Mouse (Mus musculus) liver, embryonic 13.5 days (tissue): Measurements from ENCODE around the gene 4930442H23Rik. TPM values are rescaled to one million over a fixed set of nuclear protein-coding genes. Genes with fewer than 3 reads are reported as not detected.

ENCODE experiments used
- ATAC-seq: fragments of 200-750 bp; cut with Nextera tagmentation; 2 replicates; pipeline ENCODE4 v1.8.0; 2017; ENCODE audit warnings: low read depth, mild to moderate bottlenecking, moderate number of reproducible peaks, moderate library complexity
- DNase-seq: peaks from one replicate; pipeline ENCODE4 v3.0.0; 2022
- H3K27ac ChIP-seq: fragments of 300-500 bp; sonication (generic); 2 replicates; pipeline ENCODE4 v1.5.1; 2015; ENCODE audit warnings: moderate library complexity, mild to moderate bottlenecking, inconsistent platforms
- H3K27me3 ChIP-seq: fragments of 300-500 bp; sonication (generic); 2 replicates; pipeline ENCODE4 v1.6.1; 2015; ENCODE audit warnings: mild to moderate bottlenecking, inconsistent platforms
- H3K36me3 ChIP-seq: fragments of 300-500 bp; sonication (generic); 2 replicates; pipeline ENCODE4 v1.6.1; 2015; ENCODE audit warnings: mild to moderate bottlenecking, inconsistent platforms
- H3K4me1 ChIP-seq: fragments of 300-500 bp; sonication (generic); replicated peaks from 2 replicates; pipeline ENCODE4 v1.6.1; 2015; ENCODE audit warnings: inconsistent platforms
- H3K4me2 ChIP-seq: fragments of 300-500 bp; sonication (generic); 2 replicates; pipeline ENCODE4 v1.6.1; 2015; ENCODE audit warnings: inconsistent platforms, mild to moderate bottlenecking, moderate library complexity
- H3K4me3 ChIP-seq: fragments of 300-500 bp; sonication (generic); replicated peaks from 2 replicates; pipeline ENCODE4 v1.5.1; 2015; ENCODE audit warnings: mild to moderate bottlenecking, inconsistent platforms
- H3K9ac ChIP-seq: fragments of 300-500 bp; sonication (generic); 2 replicates; pipeline ENCODE4 v1.6.1; 2015; ENCODE audit warnings: mild to moderate bottlenecking, inconsistent platforms
- H3K9me3 ChIP-seq: fragments of 300-500 bp; sonication (generic); replicated peaks from 2 replicates; pipeline ENCODE4 v1.6.1; 2016; ENCODE audit warnings: inconsistent platforms
- WGBS: fragments of 180-500 bp; shearing (Covaris S2); methylation state at CpG from one replicate; pipeline ENCODE4 v1.1.7; 2015; ENCODE audit not compliant: insufficient replicate concordance; 5-methylcytosine and 5-hydroxymethylcytosine counted together
- polyA plus RNA-seq: library from polyadenylated mRNA; unstranded; fragments of >200 nt; fragmentation: Nextera tagmentation; extraction: Ambion mirVana; gene quantifications from 2 replicates; pipeline ENCODE4 v1.2.1, GENCODE M21; 2015

The 4930442H23Rik gene
- polyA plus RNA-seq, 1 experiment from 2014 or later, result not detected

DNA sequence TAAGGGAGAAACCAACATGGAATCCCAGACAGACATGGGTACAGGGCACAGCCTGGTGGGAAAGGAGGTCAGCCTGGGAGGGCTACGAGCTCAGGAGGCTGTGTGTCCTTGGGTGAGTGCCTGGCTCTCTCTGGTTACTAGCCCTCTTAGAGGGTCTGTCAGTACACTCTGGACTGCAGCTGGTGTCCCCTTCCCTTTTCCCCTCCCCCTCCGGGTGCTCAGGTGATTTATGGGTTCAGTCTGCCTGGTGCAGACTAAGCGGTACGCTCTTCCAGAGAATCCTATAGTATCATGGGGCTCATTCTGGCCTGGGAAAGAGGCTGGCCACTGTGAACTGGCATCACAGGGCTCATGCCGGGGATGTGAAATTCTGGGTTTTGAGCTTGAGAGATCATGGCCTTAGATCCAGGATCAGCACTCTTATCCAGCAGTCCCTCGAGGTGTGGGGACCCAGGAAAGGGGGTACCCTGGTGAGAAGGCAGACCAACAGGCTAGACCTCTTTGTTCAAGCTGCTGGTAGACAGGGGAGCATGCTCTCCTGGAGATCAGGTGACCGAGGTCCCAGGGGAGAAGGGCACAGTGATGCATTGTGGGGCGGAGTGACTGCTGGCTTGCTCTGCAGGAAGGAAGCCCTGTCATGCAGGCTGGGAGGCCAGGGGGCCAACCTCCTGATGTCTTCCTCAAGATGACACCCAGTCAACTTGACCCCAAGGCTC, 21.9 kb downstream of the 4930442H23Rik start:
- WGBS, result 69% methylated on average over 8 of the region's 8 CpGs
- H3K27me3 ChIP-seq, result no peaks in the 10 kb centered on the region
- DNase-seq (no peak), ATAC-seq (0 out of 2 replicates have a peak, but pooled peaks have one; percentile 11)
- H3K36me3 ChIP-seq, result peaks cover 76% of the 10 kb centered on the region
- H3K27ac ChIP-seq, result peak overlapping the region; percentile 39; the same call in 1 of the 2 replicates
- H3K9me3 ChIP-seq, result no peaks in the 10 kb centered on the region
- peaks cover 70% of the 10 kb centered on the region for H3K4me1 ChIP-seq
- no peak overlapping the region for H3K4me3 ChIP-seq
- H3K9ac ChIP-seq, result no peak overlapping the region
- no peak overlapping the region for H3K4me2 ChIP-seq

DNA sequence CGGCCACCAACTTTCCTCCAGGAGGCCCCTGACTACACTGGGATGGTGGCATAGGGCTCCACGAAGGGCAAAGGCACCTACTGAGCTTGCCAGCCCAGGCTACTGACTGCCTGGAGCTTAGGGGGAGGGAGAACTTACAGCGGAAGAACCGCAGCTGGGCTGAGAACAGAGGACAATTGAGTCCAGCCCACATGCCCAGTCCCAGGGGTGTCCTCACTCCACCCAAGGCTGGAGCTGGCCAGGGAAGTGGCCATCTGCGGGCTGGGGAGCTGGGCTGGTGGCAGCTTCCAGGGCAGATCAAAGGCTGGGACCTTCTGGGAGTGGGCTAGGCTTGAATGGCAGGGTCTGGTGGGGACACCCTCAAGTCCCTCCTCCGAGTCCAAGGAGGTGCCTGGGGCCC, 28.9 kb downstream of the 4930442H23Rik start:
- no peaks in the 10 kb centered on the region for H3K27me3 ChIP-seq
- no peak overlapping the region for H3K4me2 ChIP-seq
- no peak for DNase-seq
- H3K4me1 ChIP-seq, result peaks cover 28% of the 10 kb centered on the region
- 86% methylated on average over 6 of the region's 6 CpGs for WGBS
- no peak overlapping the region for H3K4me3 ChIP-seq
- no peaks in the 10 kb centered on the region for H3K9me3 ChIP-seq
- H3K9ac ChIP-seq, result no peak overlapping the region
- H3K27ac ChIP-seq, result no peak overlapping the region; the same call in 1 of the 2 replicates
- peaks cover 86% of the 10 kb centered on the region for H3K36me3 ChIP-seq
- ATAC-seq, result no peak

DNA sequence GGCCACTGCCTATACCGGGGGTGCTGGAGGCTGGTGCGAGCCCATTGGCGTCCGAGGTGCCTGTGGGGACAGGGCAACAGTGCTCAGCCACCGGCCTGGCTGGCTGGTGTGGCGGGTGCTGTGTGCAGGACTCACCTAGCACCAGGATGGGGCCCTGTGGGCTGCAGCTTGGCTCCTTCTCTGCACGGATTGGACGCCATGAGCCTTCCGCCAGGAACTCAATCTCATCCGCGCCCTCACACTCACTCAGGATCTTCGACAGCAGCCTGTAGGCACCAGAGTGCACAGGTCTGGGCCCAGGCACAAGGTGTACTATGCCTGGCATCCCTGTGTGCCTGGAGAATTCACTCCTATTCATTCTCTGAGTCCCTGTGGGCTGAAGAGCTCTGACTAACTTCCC, 29.3 kb downstream of the 4930442H23Rik start:
- H3K4me3 ChIP-seq, result no peak overlapping the region
- no peak for ATAC-seq
- 88% methylated on average over 12 of the region's 12 CpGs for WGBS

DNA sequence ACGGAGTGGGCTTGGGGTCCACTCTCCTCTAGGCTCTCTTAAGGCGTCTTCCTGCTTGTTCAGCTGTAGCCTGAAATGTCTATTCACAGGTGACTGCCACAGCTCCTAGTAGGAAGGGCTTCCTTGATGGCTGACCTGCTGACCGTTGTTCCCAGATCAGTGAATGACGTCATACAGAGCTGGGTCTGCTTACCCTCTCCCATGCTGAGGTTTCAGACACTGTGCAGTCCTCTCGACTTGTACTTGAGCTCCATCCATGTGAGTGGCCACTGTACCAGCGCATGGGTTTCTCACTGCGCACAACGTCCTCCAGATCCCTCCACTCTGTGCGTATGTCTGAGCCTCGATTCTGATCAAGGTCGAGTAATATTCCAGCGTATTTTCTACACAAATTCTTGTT, 31.0 kb downstream of the 4930442H23Rik start:
- peak; percentile 13 for ATAC-seq
- H3K36me3 ChIP-seq, result peaks cover 96% of the 10 kb centered on the region

More for the DNA sequence above, 29.3 kb downstream of the 4930442H23Rik start:
- peaks cover 29% of the 10 kb centered on the region for H3K4me1 ChIP-seq
- H3K27me3 ChIP-seq, result no peaks in the 10 kb centered on the region
- DNase-seq, result no peak
- no peak overlapping the region for H3K27ac ChIP-seq
- peaks cover 89% of the 10 kb centered on the region for H3K36me3 ChIP-seq
- no peak overlapping the region for H3K4me2 ChIP-seq
- no peaks in the 10 kb centered on the region for H3K9me3 ChIP-seq
- H3K9ac ChIP-seq, result no peak overlapping the region

DNA sequence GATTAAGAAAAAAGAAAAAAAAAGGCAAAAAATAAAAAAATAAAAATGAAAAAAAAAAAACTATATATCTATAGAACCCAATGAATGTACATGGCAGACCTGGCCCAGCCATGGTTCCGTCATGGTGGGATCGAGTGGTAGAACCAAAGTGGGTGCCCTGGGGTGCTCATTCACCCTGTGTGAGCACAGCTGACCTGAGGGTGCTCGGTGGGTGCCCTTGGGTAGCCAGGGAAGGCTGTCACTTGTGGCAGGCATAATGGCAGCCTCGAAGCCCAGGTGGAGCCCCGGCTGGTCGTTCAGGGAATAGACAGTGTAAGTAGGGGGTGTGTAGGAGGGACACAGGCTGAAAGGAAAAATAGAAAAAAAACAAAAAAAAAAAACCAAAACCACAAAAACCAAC, 32.4 kb downstream of the 4930442H23Rik start:
- ATAC-seq (no peak), DNase-seq (no peak)
- no peak overlapping the region for H3K4me3 ChIP-seq
- H3K36me3 ChIP-seq, result peaks cover 96% of the 10 kb centered on the region
- H3K27ac ChIP-seq, result no peak overlapping the region; the same call in 1 of the 2 replicates
- H3K9ac ChIP-seq, result no peak overlapping the region
- no peaks in the 10 kb centered on the region for H3K9me3 ChIP-seq
- WGBS, result 51% methylated on average over 6 of the region's 6 CpGs
- H3K4me2 ChIP-seq, result no peak overlapping the region
- peaks cover 33% of the 10 kb centered on the region for H3K4me1 ChIP-seq
- H3K27me3 ChIP-seq, result no peaks in the 10 kb centered on the region

More for the DNA sequence above, 31.0 kb downstream of the 4930442H23Rik start:
- Histone ChIP-seq H3K4me2 (no peak overlapping the region), H3K4me3 (no peak overlapping the region), H3K9me3 (no peaks in the 10 kb centered on the region), H3K27me3 (no peaks in the 10 kb centered on the region), H3K4me1 (peaks cover 25% of the 10 kb centered on the region), H3K9ac (no peak overlapping the region), H3K27ac (peak overlapping the region; percentile 59)
- WGBS, result 52% methylated on average over 12 of the region's 12 CpGs
- no peak for DNase-seq

DNA sequence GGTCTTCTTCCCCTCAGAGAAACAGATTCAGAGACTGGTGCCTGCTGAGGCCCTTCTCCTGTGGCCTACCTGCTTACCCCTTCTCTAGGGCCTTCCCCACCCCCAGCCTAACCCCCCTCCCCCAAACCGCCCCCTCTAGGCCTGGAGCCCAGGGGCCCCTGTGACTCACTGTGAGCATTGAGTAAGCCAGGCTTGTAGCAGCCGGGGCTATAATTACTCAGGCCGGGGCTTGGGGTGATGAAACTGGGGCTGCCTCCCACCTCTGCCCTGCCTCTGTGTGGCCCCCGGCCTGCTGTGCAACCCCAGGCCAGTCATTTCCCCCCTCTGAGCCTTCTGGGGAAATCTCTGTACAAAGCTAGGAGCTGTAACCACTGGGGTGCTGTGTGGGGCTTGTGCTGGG, 37.4 kb downstream of the 4930442H23Rik start:
- Histone ChIP-seq H3K4me2 (0 out of 2 replicates have a peak overlapping the region, but pooled peaks have one; percentile 12), H3K27ac (no peak overlapping the region), H3K4me1 (peaks cover 72% of the 10 kb centered on the region), H3K36me3 (peaks cover 99% of the 10 kb centered on the region), H3K9ac (no peak overlapping the region), H3K4me3 (no peak overlapping the region), H3K27me3 (no peaks in the 10 kb centered on the region), H3K9me3 (no peaks in the 10 kb centered on the region)
- 88% methylated on average over 4 of the region's 4 CpGs for WGBS
- DNase-seq (no peak), ATAC-seq (no peak)

DNA sequence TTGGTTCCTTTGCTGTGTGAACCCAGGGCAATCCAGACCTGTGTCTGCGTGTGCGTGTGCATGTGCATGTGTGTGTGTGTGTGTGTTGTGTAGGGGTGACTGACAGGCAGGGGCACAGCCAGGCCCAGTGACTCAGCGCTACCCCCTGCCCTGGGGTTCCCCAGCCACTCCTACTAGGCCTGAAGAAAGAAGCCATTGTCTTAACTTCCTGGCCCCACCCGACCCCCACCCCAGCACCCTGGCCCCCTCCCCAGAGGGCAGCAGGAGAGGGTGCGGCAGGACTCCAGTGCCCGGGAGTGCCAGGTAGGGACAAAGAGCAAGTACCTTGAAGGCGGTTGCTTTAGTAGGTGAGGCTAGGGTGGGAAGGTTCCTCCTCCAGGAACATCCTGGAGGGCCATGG, 37.9 kb downstream of the 4930442H23Rik start:
- no peak for ATAC-seq
- Histone ChIP-seq H3K4me3 (no peak overlapping the region), H3K27ac (no peak overlapping the region), H3K4me2 (no peak overlapping the region), H3K27me3 (no peaks in the 10 kb centered on the region), H3K9ac (no peak overlapping the region), H3K9me3 (no peaks in the 10 kb centered on the region), H3K36me3 (peaks cover 99% of the 10 kb centered on the region), H3K4me1 (peaks cover 73% of the 10 kb centered on the region)
- no peak for DNase-seq
- WGBS, result 86% methylated on average over 7 of the region's 7 CpGs

DNA sequence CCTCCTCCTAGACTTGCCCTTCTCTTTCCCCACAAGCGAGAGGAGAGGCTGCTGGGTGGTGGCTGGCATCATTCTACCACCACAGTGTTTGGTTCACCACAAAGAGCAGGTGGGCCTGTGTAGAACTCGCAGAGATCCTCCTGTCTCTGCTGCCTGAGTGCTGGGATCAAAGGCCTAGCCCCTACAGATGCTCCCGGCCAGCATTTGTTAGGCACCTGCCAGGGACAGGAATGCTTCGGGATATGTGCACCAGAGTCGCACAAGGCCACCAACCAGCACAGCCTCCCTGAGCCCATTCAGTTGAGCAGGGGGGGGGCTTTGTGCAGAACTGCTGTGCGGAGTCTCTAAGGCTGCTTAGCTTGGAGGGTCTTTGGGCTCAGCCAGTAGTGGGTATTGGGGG, 38.3 kb downstream of the 4930442H23Rik start:
- Histone ChIP-seq H3K4me2 (no peak overlapping the region), H3K36me3 (peaks cover 99% of the 10 kb centered on the region), H3K27ac (0 out of 2 replicates have a peak overlapping the region, but pooled peaks have one; percentile 13), H3K4me1 (peaks cover 75% of the 10 kb centered on the region), H3K4me3 (no peak overlapping the region), H3K27me3 (no peaks in the 10 kb centered on the region), H3K9me3 (no peaks in the 10 kb centered on the region), H3K9ac (no peak overlapping the region)
- WGBS, result 96% methylated on average over 6 of the region's 6 CpGs
- ATAC-seq (no peak), DNase-seq (no peak)

DNA sequence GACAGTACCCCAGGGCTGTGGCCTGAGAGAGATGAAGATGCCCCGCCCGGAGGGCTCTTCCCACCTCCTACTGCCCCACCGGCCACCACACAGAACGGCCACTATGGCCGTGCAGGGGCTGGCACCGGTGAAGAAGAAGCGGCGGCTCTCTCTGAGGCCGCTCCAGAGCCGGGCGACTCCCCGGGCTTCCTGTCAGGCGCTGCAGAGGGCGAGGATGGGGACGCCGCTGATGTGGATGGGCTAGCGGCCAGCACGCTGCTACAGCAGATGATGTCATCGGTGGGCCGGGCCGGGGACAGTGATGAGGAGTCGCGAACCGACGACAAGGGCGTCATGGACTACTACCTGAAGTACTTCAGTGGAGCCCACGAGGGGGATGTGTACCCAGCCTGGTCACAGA, 39.0 kb downstream of the 4930442H23Rik start:
- peaks cover 75% of the 10 kb centered on the region for H3K4me1 ChIP-seq
- WGBS, result 85% methylated on average over 27 of the region's 27 CpGs
- H3K9me3 ChIP-seq, result no peaks in the 10 kb centered on the region
- peaks cover 99% of the 10 kb centered on the region for H3K36me3 ChIP-seq
- no peak overlapping the region for H3K27ac ChIP-seq
- ATAC-seq (no peak), DNase-seq (no peak)
- no peak overlapping the region for H3K9ac ChIP-seq
- no peak overlapping the region for H3K4me3 ChIP-seq
- H3K27me3 ChIP-seq, result no peaks in the 10 kb centered on the region
- H3K4me2 ChIP-seq, result no peak overlapping the region

DNA sequence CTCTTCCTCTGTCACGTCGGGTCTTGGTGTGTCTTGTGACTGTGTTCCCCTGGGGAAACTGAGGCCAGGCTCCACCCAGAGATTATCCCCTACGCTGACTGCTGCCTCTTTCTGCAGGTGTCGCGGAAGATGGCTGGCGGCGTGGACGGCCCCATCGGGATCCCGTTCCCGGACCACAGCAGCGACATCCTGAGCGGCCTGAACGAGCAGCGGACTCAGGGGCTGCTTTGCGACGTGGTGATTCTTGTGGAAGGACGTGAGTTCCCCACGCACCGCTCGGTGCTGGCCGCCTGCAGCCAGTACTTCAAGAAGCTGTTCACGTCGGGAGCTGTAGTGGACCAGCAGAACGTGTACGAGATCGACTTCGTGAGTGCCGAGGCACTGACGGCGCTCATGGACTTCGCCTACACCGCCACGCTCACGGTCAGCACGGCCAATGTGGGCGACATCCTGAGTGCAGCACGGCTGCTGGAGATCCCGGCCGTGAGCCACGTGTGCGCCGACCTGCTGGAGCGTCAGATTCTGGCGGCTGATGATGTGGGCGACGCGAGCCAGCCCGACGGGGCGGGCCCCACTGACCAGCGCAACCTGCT, 39.7 kb downstream of the 4930442H23Rik start:
- H3K27me3 ChIP-seq, result no peaks in the 10 kb centered on the region
- H3K27ac ChIP-seq, result no peak overlapping the region
- H3K4me1 ChIP-seq, result peaks cover 80% of the 10 kb centered on the region
- DNase-seq, result no peak
- no peak for ATAC-seq
- 94% methylated on average over 52 of the region's 52 CpGs for WGBS
- H3K4me3 ChIP-seq, result no peak overlapping the region
- no peak overlapping the region for H3K9ac ChIP-seq
- H3K36me3 ChIP-seq, result peaks cover 99% of the 10 kb centered on the region
- H3K4me2 ChIP-seq, result no peak overlapping the region
- no peaks in the 10 kb centered on the region for H3K9me3 ChIP-seq

DNA sequence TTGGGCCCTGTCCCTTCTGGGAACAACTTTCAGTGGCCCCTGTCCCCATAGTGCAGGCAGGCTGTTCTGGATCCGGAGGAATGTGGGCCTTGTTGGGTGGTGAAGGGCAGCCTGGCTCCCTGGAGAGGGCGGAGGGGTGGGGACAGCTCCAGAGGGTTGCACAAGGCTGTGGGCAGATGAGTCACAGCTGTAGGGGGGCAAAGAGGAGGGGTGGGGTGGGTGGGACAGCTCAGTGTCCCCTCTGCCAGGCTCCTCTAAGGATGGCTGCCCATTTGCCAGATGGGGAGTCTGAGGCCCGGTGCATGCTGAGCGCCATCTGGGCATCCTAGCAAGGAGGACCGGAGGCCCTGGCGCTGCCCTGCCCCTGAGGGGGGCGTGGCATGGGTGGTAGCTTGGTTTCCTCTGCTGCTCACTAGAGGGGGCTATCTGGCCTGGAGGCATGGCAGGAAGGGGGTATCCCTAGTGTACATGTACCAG, 40.5 kb downstream of the 4930442H23Rik start:
- no peak overlapping the region for H3K4me3 ChIP-seq
- no peaks in the 10 kb centered on the region for H3K9me3 ChIP-seq
- H3K27ac ChIP-seq, result no peak overlapping the region; the same call in 1 of the 2 replicates
- H3K27me3 ChIP-seq, result no peaks in the 10 kb centered on the region
- DNase-seq (no peak), ATAC-seq (no peak)
- peaks cover 87% of the 10 kb centered on the region for H3K4me1 ChIP-seq
- H3K4me2 ChIP-seq, result no peak overlapping the region
- WGBS, result 83% methylated on average over 7 of the region's 7 CpGs
- H3K36me3 ChIP-seq, result peaks cover 94% of the 10 kb centered on the region
- H3K9ac ChIP-seq, result no peak overlapping the region
